Mouse (Mus musculus) heart, embryonic 14.5 days (tissue): Measurements from ENCODE around the gene Adgrl4. TPM values are rescaled to one million over a fixed set of nuclear protein-coding genes. Genes with fewer than 3 reads are reported as not detected.

ENCODE experiments used
- ATAC-seq: fragments of 200-750 bp; cut with Nextera tagmentation; 2 replicates; pipeline ENCODE4 v1.8.0; 2017; ENCODE audit warnings: low read depth, moderate TSS enrichment; ENCODE audit not compliant: insufficient number of reproducible peaks, insufficient read depth, low FRiP score
- H3K27ac ChIP-seq, 2 experiments: fragments of 200-500 bp in 1 of 2; fragments of 300-500 bp in 1 of 2; sonication (generic) in 1 of 2; replicated peaks in 1 of 2; 2 replicates each; pipeline ENCODE4 v1.5.1; 2012 to 2014; ENCODE audit warnings: low read depth in 2 of 2, low read length in 2 of 2, control low read depth in 1 of 2, mild to moderate bottlenecking in 1 of 2, mixed read lengths in 1 of 2; ENCODE audit not compliant: control insufficient read depth in 1 of 2, insufficient read depth in 1 of 2
- H3K27me3 ChIP-seq: fragments of 300-500 bp; sonication (generic); 2 replicates; pipeline ENCODE4 v1.6.1; 2014; ENCODE audit warnings: mild to moderate bottlenecking, low read length, control low read depth; ENCODE audit not compliant: control insufficient read depth, insufficient read depth
- H3K36me3 ChIP-seq: fragments of 300-500 bp; sonication (generic); 2 replicates; pipeline ENCODE4 v1.6.1; 2014; ENCODE audit warnings: mild to moderate bottlenecking, control low read depth, low read length, mixed read lengths; ENCODE audit not compliant: control insufficient read depth, insufficient read depth
- H3K4me1 ChIP-seq, 2 experiments: fragments of 200-500 bp in 1 of 2; fragments of 300-500 bp in 1 of 2; sonication (generic) in 1 of 2; 2 replicates each; pipeline ENCODE4 v1.6.1; 2012 to 2014; ENCODE audit warnings: low read length in 2 of 2, control low read depth in 1 of 2, mixed read lengths in 1 of 2; ENCODE audit not compliant: control insufficient read depth in 2 of 2, insufficient read depth in 2 of 2
- H3K4me2 ChIP-seq: fragments of 300-500 bp; sonication (generic); 2 replicates; pipeline ENCODE4 v1.6.1; 2014; ENCODE audit warnings: mild to moderate bottlenecking, low read length
- H3K4me3 ChIP-seq, 2 experiments: fragments of 200-500 bp in 1 of 2; fragments of 300-500 bp in 1 of 2; sonication (generic) in 1 of 2; 2 replicates each; pipeline ENCODE4 v1.5.1; 2012 to 2014; ENCODE audit warnings: low read length in 2 of 2, mild to moderate bottlenecking in 2 of 2, control low read depth in 1 of 2, low read depth in 1 of 2, moderate library complexity in 1 of 2; ENCODE audit not compliant: control insufficient read depth in 1 of 2, insufficient read depth in 1 of 2
- H3K9ac ChIP-seq: fragments of 300-500 bp; sonication (generic); 2 replicates; pipeline ENCODE4 v1.6.1; 2014; ENCODE audit warnings: mild to moderate bottlenecking, low read length
- H3K9me3 ChIP-seq: fragments of 300-500 bp; sonication (generic); 2 replicates; pipeline ENCODE4 v1.6.1; 2016; ENCODE audit warnings: low read length, control low read depth; ENCODE audit not compliant: control insufficient read depth
- WGBS: fragments of 180-500 bp; shearing (Covaris S2); extraction: QIAGEN DNeasy Blood & Tissue Kit; methylation state at CpG from one replicate; pipeline ENCODE4 v1.1.7; 2014; 5-methylcytosine and 5-hydroxymethylcytosine counted together
- polyA plus RNA-seq: library from polyadenylated mRNA; unstranded; fragments of >200 nt; fragmentation: Nextera tagmentation; extraction: Ambion mirVana; gene quantifications from 2 replicates; pipeline ENCODE4 v1.2.1, GENCODE M21; 2014

Gene Adgrl4
- polyA plus RNA-seq, 1 experiment from 2014 or later = 18.2 TPM

DNA sequence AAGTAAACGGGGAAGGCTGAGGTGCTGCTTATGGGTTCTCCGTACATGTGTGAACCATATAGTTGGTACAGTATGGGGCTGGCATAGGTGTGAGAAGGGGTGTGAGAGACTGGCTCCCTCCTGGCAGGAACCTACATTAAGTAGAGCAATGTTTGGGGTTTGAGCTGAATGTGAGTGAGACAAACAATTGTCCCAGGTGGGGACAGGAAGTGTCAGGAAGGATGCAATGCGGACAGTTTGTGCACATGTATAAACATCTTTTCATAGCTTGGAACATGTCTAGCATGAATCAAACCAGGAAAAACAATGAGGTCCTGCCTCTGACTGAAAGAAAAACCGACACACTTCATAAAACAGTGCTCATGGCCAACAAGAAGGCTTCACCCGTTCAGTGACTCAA is 5.8 kb downstream of the Adgrl4 start:
- Histone ChIP-seq H3K9ac (no peak overlapping the region), H3K4me3 (no peak overlapping the region), H3K9me3 (no peaks in the 10 kb centered on the region), H3K4me2 (no peak overlapping the region), H3K27ac (no peak overlapping the region), H3K27me3 (no peaks in the 10 kb centered on the region), H3K4me1 (no peaks in the 10 kb centered on the region), H3K36me3 (no peaks in the 10 kb centered on the region)
- 73% methylated on average over 5 of the region's 5 CpGs for WGBS
- no peak for ATAC-seq

DNA sequence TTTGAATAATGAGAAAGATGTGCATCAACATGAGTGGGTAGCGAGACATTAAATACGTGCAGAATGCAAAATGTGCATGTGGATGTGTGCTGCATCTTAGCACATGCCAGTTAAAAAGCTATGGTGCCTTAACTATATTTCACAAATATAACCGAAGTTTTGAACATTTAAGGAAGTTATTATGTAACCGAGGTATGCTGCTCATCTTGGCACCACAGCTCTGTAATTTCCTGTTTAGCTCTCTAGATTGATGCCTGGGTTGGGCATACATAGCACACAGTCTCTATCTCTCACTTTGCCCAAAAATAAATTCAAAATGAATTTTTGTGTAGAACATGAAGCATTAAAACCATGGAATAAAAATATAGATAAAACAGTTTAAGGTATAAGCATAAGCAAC is 6.6 kb downstream of the Adgrl4 start:
- 85% methylated on average over 4 of the region's 4 CpGs for WGBS
- no peaks in the 10 kb centered on the region for H3K9me3 ChIP-seq
- H3K36me3 ChIP-seq = no peaks in the 10 kb centered on the region
- no peaks in the 10 kb centered on the region for H3K27me3 ChIP-seq
- H3K4me1 ChIP-seq = no peaks in the 10 kb centered on the region
- no peak overlapping the region for H3K9ac ChIP-seq
- H3K4me3 ChIP-seq = no peak overlapping the region
- ATAC-seq = no peak
- H3K4me2 ChIP-seq = no peak overlapping the region
- no peak overlapping the region for H3K27ac ChIP-seq

DNA sequence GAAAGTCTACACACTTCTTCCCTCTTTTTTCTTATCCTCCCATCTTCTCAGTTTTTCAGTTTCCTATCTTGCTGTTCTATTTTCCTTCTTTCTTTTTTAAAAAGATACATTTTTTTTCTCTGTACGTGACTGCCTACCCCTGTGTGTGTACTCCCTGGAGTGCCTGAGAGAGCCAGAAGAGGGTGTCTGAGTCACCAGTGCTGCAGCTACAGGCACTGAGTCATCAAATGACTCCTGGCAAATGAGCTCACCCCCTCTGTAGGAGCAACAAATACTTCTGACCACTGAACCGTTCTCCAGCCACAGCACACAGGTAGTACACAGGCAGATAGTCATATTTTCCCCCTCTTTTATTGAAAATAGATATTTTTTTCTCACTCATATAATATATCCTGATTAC is 8.2 kb downstream of the Adgrl4 start:
- peak; percentile 54; the same call in 1 of the 2 replicates for ATAC-seq
- Histone ChIP-seq H3K36me3 (no peaks in the 10 kb centered on the region), H3K27me3 (no peaks in the 10 kb centered on the region), H3K9ac (no peak overlapping the region), H3K4me3 (no peak overlapping the region), H3K9me3 (no peaks in the 10 kb centered on the region), H3K4me2 (no peak overlapping the region), H3K27ac (no peak overlapping the region), H3K4me1 (no peaks in the 10 kb centered on the region)
- WGBS = 29% methylated on average over 2 of the region's 2 CpGs

DNA sequence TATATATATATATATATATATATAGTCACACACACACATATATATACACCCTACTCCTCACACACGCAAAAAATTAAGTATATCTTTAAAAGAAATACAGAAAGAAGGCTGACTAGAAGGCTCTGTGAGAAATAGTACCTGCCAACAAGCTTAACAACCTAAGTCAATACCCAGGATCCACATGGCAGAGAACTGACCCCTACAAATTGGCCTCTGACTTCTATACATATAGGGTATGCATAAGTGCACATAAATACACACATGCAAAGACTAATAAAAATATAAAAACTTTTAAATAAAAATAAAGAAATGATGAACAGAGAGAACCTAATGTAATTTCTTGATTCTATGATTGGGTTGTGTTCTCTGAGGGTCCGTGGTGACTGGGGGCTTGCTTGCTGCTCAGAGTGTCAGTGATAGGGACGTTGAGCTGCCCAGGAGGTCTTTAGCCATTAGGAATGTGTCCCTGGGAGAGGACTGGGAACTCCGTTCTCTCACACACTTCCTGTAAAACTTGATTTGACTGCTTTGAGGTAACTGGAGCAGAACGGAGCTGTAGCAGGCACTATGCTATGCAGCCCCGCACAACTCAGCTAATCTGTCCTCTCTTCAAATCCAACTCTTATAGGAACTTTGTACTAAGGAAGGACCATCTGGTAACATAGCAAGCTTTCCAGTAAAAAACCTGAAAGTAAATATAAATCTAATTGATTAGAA is 17.5 kb downstream of the Adgrl4 start:
- Histone ChIP-seq H3K4me1 (no peaks in the 10 kb centered on the region), H3K4me3 (no peak overlapping the region), H3K27ac (no peak overlapping the region), H3K9me3 (no peaks in the 10 kb centered on the region), H3K9ac (no peak overlapping the region), H3K27me3 (no peaks in the 10 kb centered on the region), H3K36me3 (no peaks in the 10 kb centered on the region), H3K4me2 (no peak overlapping the region)
- 43% methylated on average over 6 of the region's 6 CpGs for WGBS
- ATAC-seq = no peak

DNA sequence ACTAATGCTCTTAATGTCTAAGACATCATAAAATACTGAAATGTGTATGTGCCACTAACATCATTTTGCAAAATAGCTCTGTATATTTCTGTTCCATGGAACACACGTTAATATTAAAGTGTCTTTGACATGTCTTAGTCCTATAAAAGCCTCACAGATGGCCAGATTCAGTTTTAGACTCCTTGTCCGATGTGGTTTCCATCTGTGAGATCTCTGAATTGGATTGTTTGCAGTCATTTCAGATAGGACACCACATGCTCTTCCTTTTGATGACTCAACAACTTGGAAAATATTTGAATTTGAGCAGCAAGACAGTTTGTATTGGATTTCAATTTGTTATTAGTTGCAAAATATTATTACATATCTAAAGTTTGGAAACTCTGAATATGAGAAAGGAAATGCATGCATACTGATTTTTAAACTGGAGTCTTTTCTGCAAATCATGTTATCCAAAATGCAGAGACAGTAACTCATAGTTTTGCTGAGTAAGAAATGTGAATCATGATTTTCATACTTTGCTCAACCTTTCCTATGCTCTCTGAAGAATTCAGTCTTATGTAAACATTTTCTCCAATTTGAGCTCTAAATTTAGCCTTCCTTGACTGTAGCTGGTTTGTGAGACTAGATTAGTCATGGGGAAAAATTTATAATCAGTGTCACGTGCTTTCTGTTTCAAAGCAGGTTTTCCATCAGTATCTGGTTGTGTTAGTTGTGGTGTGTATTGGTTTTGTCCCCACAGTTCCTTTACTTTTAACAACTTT is 21.9 kb downstream of the Adgrl4 start:
- no peak for ATAC-seq
- Histone ChIP-seq H3K9ac (no peak overlapping the region), H3K4me3 (no peak overlapping the region), H3K9me3 (no peaks in the 10 kb centered on the region), H3K27ac (no peak overlapping the region), H3K4me1 (no peaks in the 10 kb centered on the region), H3K27me3 (no peaks in the 10 kb centered on the region), H3K36me3 (no peaks in the 10 kb centered on the region), H3K4me2 (no peak overlapping the region)
- WGBS = 67% methylated on average over 3 of the region's 3 CpGs

DNA sequence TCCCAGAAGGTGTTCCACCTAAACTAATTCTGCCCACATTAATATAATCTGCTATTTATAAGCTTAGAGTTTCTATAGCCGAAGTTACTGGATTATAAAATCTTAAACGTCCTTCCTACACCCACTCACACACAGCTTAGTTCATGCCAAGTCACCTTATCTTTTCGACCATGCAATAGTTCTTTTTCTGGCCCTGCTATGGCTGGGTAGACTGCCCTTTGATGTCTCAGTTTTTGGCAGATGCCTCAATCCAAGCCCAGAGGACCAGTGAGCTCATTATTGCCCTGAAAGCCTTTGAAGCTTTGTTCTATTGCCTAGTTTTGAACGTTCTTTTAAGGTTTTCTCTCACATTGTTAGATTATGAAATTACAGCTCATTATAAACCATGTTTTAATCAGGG is 27.5 kb downstream of the Adgrl4 start:
- Histone ChIP-seq H3K9ac (no peak overlapping the region), H3K36me3 (no peaks in the 10 kb centered on the region), H3K27me3 (no peaks in the 10 kb centered on the region), H3K9me3 (no peaks in the 10 kb centered on the region), H3K27ac (no peak overlapping the region), H3K4me3 (no peak overlapping the region), H3K4me1 (no peaks in the 10 kb centered on the region), H3K4me2 (no peak overlapping the region)
- WGBS = 46% methylated on average over 4 of the region's 4 CpGs
- no peak for ATAC-seq

DNA sequence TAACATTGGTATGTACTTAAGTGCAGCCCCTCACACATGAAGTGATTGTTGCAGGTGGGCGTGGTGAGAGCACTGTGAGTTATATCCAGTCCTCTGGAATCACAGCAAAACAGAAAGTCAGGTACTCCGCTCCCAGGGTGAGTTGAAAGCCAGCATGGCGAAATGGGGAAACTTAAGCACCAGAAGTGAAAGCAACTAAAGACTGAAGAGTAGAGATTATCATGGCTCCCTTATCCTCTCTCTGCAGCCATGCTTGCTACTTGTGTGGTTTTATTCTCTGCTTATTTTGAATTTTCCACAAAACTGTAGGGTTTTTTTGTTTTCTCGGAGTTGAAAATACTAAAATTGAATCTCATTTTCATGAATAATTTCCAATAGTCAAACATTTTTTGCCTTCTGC is 51.2 kb downstream of the Adgrl4 start:
- H3K9me3 ChIP-seq = no peaks in the 10 kb centered on the region
- H3K4me3 ChIP-seq = no peak overlapping the region
- ATAC-seq = no peak
- no peak overlapping the region for H3K27ac ChIP-seq
- no peak overlapping the region for H3K9ac ChIP-seq
- H3K27me3 ChIP-seq = no peaks in the 10 kb centered on the region
- no peaks in the 10 kb centered on the region for H3K4me1 ChIP-seq
- H3K36me3 ChIP-seq = no peaks in the 10 kb centered on the region
- H3K4me2 ChIP-seq = no peak overlapping the region
- 83% methylated on average over 4 of the region's 4 CpGs for WGBS
